Mouse (Mus musculus): ENCODE results near the gene Carns1.

Carns1 gene

DNA sequence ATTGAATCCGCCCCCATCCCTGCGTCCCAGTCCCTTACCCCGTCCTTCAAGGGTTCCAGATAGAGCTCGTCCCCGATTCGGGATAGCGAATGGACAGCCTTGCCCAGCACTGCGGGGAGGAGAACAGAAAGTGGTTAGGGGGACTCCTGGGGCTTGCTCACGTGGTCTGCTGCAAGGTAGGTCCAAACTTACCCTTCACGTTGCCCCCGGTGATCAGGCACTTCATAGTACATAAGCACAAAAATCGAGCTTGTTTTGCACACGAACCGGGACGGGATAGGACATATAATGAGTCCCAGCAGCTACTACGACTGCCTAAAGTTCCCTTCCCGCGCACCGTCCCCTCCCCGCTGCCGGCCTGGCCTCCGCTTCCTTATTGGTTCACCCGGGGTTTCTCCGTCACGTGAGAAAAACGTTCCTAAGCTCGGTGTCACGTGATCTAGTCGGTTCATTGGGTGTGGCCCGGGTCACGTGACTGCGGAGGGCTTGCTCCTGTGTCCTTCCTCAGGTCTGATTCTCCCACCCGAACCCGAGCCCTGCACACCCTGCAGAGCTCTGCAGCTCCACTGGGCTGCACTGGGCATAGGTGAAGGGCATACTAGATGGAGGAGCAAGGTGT lies 26.1 kb upstream of the Carns1 start, which contains the start of gene Rad9a:
TSS of gene Rad9a (minus strand) at position 372 of the 619 bp plus-strand sequence.
- peak; percentile 98 to 99 for DNase-seq

- DNase-seq: no peak
Measured at GRCm38 (mm10) chr19:4197180-4197579, 21.9 kb upstream of the Carns1 start.

DNA sequence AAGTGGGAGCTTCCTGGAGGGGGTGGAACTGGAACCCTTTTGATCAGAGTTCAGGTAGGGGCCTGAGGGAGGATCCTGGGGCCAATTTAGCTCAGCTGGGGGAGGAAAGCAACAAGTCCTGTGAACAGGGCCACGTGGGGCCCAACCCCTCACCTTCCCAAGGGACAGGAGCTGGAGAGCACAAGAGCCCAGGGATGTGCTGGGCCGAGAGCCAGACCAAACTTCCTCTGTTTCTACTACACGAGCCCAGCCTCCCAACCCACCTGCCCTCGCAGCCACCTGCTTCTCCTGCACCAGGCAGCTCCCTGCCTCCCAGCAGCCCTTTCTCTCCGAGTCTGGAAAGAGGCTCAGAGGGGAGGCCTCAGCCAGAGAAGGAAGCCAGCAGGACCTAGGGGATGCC lies 21.3 kb upstream of the Carns1 start:
- DNase-seq: no peak

DNA sequence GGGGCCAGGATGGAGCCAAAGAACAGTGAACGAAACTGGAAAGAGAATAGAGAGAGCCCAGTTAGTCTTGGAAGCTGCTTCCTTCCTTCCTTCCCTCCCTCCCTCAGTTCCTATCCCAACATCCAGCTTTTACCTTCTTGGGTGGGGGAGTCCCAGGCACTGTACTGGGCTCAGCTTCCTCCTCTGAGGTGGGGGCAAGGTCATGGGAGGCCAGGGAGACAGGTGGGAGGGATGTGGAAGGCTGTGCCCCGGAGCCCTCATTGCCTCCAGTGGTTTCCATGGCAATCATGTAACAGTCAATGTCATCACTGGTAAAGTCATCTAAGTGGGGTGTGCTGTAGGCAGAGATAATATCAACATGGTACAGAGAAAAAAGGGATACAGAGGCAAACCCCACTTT lies 20.8 kb upstream of the Carns1 start:
- no peak for DNase-seq

DNA sequence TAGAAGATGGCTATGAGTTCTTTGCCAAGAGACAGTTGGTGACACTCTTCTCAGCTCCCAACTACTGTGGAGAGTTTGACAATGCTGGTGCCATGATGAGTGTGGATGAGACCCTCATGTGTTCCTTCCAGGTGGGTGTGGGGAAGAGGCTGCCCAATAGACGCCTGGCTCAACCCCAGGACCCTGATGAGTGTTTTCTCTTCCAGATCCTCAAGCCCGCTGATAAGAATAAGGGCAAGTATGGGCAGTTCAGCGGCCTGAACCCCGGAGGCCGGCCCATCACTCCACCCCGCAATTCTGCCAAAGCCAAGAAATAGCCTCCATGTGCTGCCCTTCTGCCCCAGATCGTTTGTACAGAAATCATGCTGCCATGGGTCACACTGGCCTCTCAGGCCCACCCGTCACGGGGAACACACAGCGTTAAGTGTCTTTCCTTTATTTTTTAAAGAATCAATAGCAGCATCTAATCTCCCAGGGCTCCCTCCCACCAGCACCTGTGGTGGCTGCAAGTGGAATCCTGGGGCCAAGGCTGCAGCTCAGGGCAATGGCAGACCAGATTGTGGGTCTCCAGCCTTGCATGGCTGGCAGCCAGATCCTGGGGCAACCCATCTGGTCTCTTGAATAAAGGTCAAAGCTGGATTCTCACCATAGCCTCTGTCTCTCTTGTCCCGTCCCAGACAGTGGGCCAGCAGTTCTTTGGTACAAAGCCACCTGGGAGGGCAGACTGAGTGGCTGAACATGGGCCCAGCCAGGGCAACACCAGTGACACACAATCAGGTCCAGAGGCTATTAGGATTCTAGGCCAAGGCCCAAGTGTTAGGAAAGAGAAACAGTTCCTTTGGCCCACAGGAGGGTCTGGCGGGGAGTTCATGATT lies 19.7 kb upstream of the Carns1 start:
- DNase-seq: no peak

DNA sequence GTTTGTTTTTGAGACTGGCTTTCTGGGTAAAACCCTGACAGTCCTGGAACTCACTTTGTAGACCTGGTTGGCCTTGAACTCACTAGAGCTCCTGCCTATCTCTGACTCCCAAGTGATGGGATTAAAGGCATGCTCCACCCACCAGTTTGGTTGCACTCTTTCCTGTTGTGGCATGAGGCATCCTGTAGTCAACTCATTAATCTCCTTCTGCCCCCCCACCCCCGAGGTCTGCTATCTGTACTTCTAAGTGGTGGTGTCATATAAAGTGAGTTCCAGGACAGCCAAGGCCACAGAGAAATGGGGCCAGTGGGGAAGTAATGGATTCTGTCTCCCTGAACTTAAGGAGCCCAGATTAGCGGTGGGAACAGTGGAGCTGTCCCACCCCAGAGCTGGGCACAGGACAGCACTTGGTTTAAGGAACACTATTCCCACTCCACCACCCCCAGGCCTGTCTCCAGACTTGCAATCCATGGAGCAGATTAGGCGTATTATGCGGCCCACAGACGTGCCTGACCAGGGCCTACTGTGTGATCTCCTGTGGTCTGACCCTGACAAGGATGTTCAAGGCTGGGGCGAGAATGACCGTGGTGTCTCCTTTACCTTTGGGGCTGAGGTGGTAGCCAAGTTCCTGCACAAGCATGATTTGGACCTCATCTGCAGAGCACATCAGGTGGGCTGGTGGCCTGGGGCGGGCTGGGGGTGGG lies 18.9 kb upstream of the Carns1 start:
- no peak for DNase-seq

- no peak for DNase-seq
Measured at GRCm38 (mm10) chr19:4193129-4193528, 17.9 kb upstream of the Carns1 start.

DNA sequence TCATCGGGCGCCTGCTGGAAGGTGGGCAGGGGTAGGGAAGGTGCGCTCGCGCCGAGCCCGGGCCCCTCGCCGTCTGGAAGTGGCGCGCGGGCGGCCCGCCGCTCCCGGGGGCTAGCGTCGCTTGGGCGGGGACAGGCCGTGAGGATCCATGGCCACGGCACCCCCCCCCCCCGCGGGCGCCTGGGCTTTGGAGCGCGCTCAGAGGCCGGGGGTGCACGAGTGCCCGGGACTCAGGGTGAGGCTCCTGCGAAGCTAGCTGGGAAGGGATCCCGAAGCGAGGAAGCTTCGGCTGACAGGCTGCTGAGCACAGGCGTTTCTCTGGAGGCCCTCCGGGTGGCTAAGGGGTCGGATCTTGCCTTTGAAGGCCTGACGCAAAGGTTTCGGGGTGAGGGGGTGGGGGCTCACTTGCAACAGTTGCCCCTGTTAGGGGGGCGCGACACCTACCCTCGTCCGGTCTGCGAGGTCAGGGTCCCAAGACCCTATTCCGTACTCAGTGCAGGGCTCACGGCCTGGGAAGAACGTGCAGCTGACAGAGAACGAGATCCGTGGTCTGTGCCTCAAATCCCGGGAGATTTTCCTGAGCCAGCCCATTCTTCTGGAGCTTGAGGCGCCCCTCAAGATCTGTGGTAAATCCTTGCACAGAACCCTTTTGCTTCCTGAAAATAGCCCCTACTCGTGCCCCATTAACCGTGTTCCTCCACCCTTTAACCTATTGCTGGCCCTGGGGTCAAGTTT lies 17.1 kb upstream of the Carns1 start:
- no peak for DNase-seq

- DNase-seq: peak; percentile 94 to 96
Measured at GRCm38 (mm10) chr19:4191528-4192250, 16.4 kb upstream of the Carns1 start, which contains the start of gene Ppp1ca. TSS of gene Ppp1ca (plus strand) at chr19:4192065.

GRCm38 (mm10) chr19:4190831-4191334 lies 15.6 kb upstream of the Carns1 start, which contains the start of gene Tbc1d10c:
TSS of gene Tbc1d10c (minus strand) at chr19:4191284.
- peak; percentile 66 for DNase-seq

GRCm38 (mm10) chr19:4189051-4189620 lies 13.9 kb upstream of the Carns1 start:
- DNase-seq: no peak

DNA sequence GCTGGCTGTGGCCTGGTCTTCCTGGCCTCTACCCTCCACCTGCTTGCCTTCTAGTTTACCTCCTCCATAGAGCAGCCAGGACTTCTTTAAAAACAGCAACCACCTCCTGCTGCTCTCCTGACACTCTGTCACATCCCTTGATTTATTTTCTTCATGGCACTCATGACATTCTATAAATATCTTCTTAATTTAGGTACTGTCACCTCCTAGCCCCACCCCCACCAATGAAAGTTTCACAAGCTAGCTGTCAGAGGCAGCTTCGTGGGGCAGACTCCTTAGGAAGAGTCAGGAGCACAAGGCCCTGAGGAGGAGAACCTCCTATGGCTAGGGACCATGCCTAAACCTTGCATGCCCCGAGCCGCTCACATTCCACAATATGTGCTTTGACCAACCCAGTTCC lies 12.0 kb upstream of the Carns1 start:
- no peak for DNase-seq

- DNase-seq: no peak
Measured at GRCm38 (mm10) chr19:4184976-4185975, 10.0 kb upstream of the Carns1 start.

GRCm38 (mm10) chr19:4183689-4184088 lies 8.4 kb upstream of the Carns1 start:
- DNase-seq: no peak

DNA sequence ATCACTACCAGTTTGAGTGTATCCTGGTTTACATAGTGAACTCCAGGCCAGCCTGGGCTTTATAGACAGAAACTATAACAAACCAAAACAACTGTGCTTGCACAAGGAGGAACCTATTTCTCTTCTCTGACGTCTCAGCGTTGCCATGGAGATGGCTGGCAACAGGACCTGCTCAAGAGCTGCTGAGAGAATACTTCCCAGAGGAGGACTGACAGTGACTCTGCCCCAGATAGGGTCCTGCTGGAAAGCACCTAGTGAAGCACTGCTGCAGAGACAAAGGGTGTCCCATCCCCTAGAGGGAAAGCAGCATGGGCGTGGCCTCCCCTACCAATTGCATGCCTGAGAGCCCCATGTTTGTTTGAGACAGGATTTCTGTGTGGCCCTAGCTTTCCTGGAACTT lies 6.6 kb upstream of the Carns1 start:
- peak; percentile 76 to 78 for DNase-seq

- DNase-seq: no peak
Measured at GRCm38 (mm10) chr19:4180411-4180810, 5.1 kb upstream of the Carns1 start.

- DNase-seq: no peak
Measured at GRCm38 (mm10) chr19:4172925-4173324, 2.4 kb downstream of the Carns1 start.

DNA sequence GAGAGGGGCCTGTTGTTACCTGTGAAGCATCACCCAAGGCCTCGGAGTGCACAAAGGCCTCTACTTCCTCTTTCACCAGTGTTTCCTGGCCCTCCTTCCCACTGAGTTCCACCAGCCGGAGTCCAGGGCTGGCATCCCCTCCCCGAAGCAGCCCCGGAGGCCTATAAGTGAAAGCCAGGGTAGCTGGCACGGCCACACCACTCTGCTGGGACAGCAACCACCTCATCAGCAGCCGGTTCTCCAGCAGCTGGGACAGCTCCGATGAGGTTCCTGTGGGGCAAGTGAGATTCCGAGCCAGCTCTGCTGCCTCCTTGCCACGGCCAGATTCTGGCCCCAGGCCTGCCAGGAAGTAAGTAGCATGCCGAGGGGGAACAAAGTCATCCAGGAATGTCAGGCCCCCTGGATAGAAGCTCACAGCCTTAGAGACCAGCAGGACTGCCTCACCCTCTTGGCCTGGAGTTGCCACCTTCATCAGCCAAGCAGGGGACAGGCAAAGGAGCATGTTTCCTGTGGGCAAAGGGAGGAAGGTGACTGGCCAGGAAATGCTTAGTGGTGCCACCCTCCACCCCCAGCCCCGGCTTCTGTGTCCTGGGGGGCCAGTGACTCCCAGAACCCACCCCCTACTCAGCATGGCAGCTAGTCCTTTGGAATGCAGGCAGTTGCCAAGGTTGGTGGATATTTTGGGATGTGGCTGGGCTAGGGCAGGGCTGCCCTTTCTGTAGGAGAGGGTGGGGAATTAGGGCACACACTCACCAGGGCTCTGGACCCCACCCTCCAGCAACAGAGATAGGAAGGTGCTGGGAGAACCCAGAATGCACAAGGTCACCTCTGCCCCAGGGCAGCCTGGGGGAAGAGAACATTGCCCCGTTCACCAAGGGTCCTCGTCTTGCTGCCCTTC lies 3.6 kb downstream of the Carns1 start:
- no peak for DNase-seq

All from lung, adult 18-20 months (tissue).